Mouse (Mus musculus) MEL (cell line): ENCODE data around the gene Slc2a13. TPM values are rescaled to one million over a fixed set of nuclear protein-coding genes. Genes with fewer than 3 reads are reported as not detected.

ENCODE experiments used
- DNase-seq: peaks from one replicate; pipeline ENCODE4 v3.0.0; 2011; ENCODE audit warnings: low read depth, low spot score
- H3K27ac ChIP-seq: 2 replicates; pipeline ENCODE4 v1.5.1; 2012; ENCODE audit warnings: low read depth, mild to moderate bottlenecking, control low read depth, low read length, moderate library complexity; ENCODE audit not compliant: control insufficient read depth
- H3K27me3 ChIP-seq, 2 experiments: fragments of 150-350 bp in 1 of 2; sonication (generic) in 1 of 2; 2 replicates each; pipeline ENCODE4 v1.6.1; 2012; ENCODE audit warnings: low read length in 2 of 2, mild to moderate bottlenecking in 2 of 2, improper control_type of control experiment in 1 of 2, moderate library complexity in 1 of 2; ENCODE audit not compliant: insufficient read depth in 2 of 2, control insufficient read depth in 1 of 2
- H3K36me3 ChIP-seq, 2 experiments: 2 replicates each; pipeline ENCODE4 v1.6.1; 2012 to 2014; ENCODE audit warnings: low read length in 2 of 2, improper control_type of control experiment in 1 of 2, inconsistent platforms in 1 of 2, mild to moderate bottlenecking in 1 of 2; ENCODE audit not compliant: insufficient read depth in 2 of 2, control insufficient read depth in 1 of 2
- H3K4me1 ChIP-seq, 2 experiments: fragments of 150-350 bp in 1 of 2; sonication (generic) in 1 of 2; 2 replicates each; pipeline ENCODE4 v1.6.1; 2012; ENCODE audit warnings: low read length in 2 of 2, improper control_type of control experiment in 1 of 2, mild to moderate bottlenecking in 1 of 2; ENCODE audit not compliant: insufficient read depth in 2 of 2, control insufficient read depth in 1 of 2
- H3K4me3 ChIP-seq, 2 experiments: fragments of 150-350 bp in 1 of 2; sonication (generic) in 1 of 2; 2 replicates each; pipeline ENCODE4 v1.5.1; 2012; ENCODE audit warnings: low read depth in 2 of 2, low read length in 2 of 2, mild to moderate bottlenecking in 2 of 2, moderate library complexity in 2 of 2, control low read depth in 1 of 2, improper control_type of control experiment in 1 of 2; ENCODE audit not compliant: control insufficient read depth in 1 of 2, insufficient read depth in 1 of 2
- H3K79me2 ChIP-seq: 2 replicates; pipeline ENCODE4 v1.6.1; 2012; ENCODE audit warnings: mild to moderate bottlenecking, low read length, moderate library complexity; ENCODE audit not compliant: control insufficient read depth, poor library complexity, insufficient read depth
- H3K9ac ChIP-seq: 2 replicates; pipeline ENCODE4 v1.6.1; 2012; ENCODE audit warnings: low read depth, mild to moderate bottlenecking, control low read depth, low read length, moderate library complexity; ENCODE audit not compliant: control insufficient read depth, poor library complexity, severe bottlenecking
- H3K9me3 ChIP-seq: fragments of 150-350 bp; sonication (generic); replicated peaks from 2 replicates; pipeline ENCODE4 v1.6.1; 2012; ENCODE audit warnings: mild to moderate bottlenecking, low read length, improper control_type of control experiment, moderate library complexity; ENCODE audit not compliant: insufficient read depth
- CHD1 ChIP-seq: IDR thresholded peaks from 2 replicates; pipeline ENCODE4 v1.6.1; 2012; ENCODE audit warnings: low read depth, mild to moderate bottlenecking, inconsistent platforms, low read length, improper control_type of control experiment
- CHD2 ChIP-seq: IDR thresholded peaks from 2 replicates; pipeline ENCODE4 v1.6.1; 2011; ENCODE audit warnings: low read length, improper control_type of control experiment
- E2F4 ChIP-seq: IDR thresholded peaks from 2 replicates; pipeline ENCODE4 v1.6.1; 2011; ENCODE audit warnings: low read depth, low read length, improper control_type of control experiment, borderline replicate concordance
- GABPA ChIP-seq: IDR thresholded peaks from 2 replicates; pipeline ENCODE4 v1.6.1; 2012; ENCODE audit warnings: low read depth, mild to moderate bottlenecking, inconsistent platforms, low read length, improper control_type of control experiment, moderate library complexity
- GATA1 ChIP-seq: IDR thresholded peaks from 2 replicates; pipeline ENCODE4 v1.6.1; 2011; ENCODE audit warnings: low read depth, low read length, improper control_type of control experiment
- MAFK ChIP-seq: IDR thresholded peaks from 2 replicates; pipeline ENCODE4 v1.6.1; 2011; ENCODE audit warnings: low read depth, mild to moderate bottlenecking, low read length, improper control_type of control experiment, borderline replicate concordance
- MAZ ChIP-seq: IDR thresholded peaks from 2 replicates; pipeline ENCODE4 v1.6.1; 2012; ENCODE audit warnings: low read depth, mild to moderate bottlenecking, inconsistent platforms, low read length, improper control_type of control experiment
- MYB ChIP-seq: IDR thresholded peaks from 2 replicates; pipeline ENCODE4 v1.6.1; 2011; ENCODE audit warnings: mild to moderate bottlenecking, low read depth, low read length, improper control_type of control experiment
- MYC ChIP-seq: IDR thresholded peaks from 2 replicates; pipeline ENCODE4 v1.6.1; 2011; ENCODE audit warnings: low read depth, mild to moderate bottlenecking, low read length, improper control_type of control experiment, moderate library complexity
- NELFE ChIP-seq: IDR thresholded peaks from 2 replicates; pipeline ENCODE4 v1.6.1; 2011; ENCODE audit warnings: low read depth, low read length, improper control_type of control experiment
- RAD21 ChIP-seq: IDR thresholded peaks from 2 replicates; pipeline ENCODE4 v1.6.1; 2011; ENCODE audit warnings: mild to moderate bottlenecking, low read depth, low read length, improper control_type of control experiment
- RCOR1 ChIP-seq: IDR thresholded peaks from 2 replicates; pipeline ENCODE4 v1.6.1; 2012; ENCODE audit warnings: low read depth, mild to moderate bottlenecking, inconsistent platforms, low read length, improper control_type of control experiment
- SIN3A ChIP-seq: IDR thresholded peaks from 2 replicates; pipeline ENCODE4 v1.6.1; 2012; ENCODE audit warnings: low read length, improper control_type of control experiment, inconsistent platforms
- TAL1 ChIP-seq: IDR thresholded peaks from 2 replicates; pipeline ENCODE4 v1.6.1; 2012; ENCODE audit warnings: mild to moderate bottlenecking, inconsistent platforms, low read length, moderate library complexity, mixed read lengths
- UBTF ChIP-seq: IDR thresholded peaks from 2 replicates; pipeline ENCODE4 v1.6.1; 2012; ENCODE audit warnings: low read depth, mild to moderate bottlenecking, inconsistent platforms, low read length, improper control_type of control experiment, moderate library complexity, borderline replicate concordance; ENCODE audit not compliant: insufficient read depth
- ZNF384 ChIP-seq: IDR thresholded peaks from 2 replicates; pipeline ENCODE4 v1.6.1; 2012; ENCODE audit warnings: low read depth, mild to moderate bottlenecking, inconsistent platforms, low read length, improper control_type of control experiment
- polyA plus RNA-seq, 2 experiments: library from polyadenylated mRNA; stranded (reverse) in 1 of 2; unstranded in 1 of 2; fragments of >175 nt in 1 of 2; fragments of >200 nt in 1 of 2; gene quantifications; 2 replicates each; pipeline versions ENCODE4 v1.2.1 to v1.2.4; 2012; ENCODE audit warnings: low replicate concordance in 2 of 2, low read depth in 1 of 2; ENCODE audit not compliant: insufficient read length in 2 of 2, insufficient read depth in 1 of 2, missing spikeins in 1 of 2
- total RNA-seq: library from RNA; depleted of rRNA; stranded (reverse); fragments of 300-350 nt; gene quantifications from 2 replicates; pipeline ENCODE4 v1.2.3, GENCODE M21; 2012

The Slc2a13 gene
- total and polyA plus RNA-seq, 3 experiments: not detected

DNA sequence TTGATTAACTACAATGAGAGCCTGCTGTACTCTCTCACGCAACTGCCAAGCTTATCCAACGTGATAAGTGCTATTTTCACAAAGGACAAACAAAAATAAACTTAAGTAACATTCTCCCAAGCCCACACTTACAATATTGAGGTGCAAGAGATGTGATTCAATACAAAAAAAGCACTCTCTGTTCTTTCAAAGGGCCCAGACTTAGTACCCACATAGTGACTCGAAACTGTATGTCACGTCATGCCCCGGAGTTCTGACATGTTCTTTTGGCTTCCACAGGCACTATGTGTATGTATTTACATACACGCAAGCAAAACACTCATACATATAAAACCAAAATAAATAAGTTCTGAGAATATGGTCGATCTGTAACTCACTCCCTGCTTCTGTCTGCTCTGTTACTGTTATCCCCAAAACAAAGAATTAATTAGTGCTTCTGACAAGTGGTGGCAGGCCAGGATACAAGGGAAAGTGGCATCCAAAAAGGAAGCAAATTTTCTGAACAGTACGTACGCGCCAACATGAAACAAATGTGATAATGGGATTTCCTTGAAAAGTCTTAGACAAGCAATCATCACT, 109.1 kb downstream of the Slc2a13 start:
- TF ChIP-seq MAFK (no peak), E2F4 (no peak), RAD21 (no peak), ZNF384 (no peak), CHD1 (no peak), MAZ (no peak), CHD2 (no peak), MYB (no peak), NELFE (no peak)
- TF ChIP-seq, all 39 proteins: peak for 0
- H3K4me3 ChIP-seq: no peak overlapping the region
- H3K9me3 ChIP-seq: no peaks in the 10 kb centered on the region
- H3K79me2 ChIP-seq: no peaks in the 10 kb centered on the region
- H3K36me3 ChIP-seq: no peaks in the 10 kb centered on the region
- no peak overlapping the region for H3K27ac ChIP-seq
- DNase-seq: no peak
- H3K9ac ChIP-seq: no peak overlapping the region
- no peaks in the 10 kb centered on the region for H3K27me3 ChIP-seq
- H3K4me1 ChIP-seq: no peaks in the 10 kb centered on the region

DNA sequence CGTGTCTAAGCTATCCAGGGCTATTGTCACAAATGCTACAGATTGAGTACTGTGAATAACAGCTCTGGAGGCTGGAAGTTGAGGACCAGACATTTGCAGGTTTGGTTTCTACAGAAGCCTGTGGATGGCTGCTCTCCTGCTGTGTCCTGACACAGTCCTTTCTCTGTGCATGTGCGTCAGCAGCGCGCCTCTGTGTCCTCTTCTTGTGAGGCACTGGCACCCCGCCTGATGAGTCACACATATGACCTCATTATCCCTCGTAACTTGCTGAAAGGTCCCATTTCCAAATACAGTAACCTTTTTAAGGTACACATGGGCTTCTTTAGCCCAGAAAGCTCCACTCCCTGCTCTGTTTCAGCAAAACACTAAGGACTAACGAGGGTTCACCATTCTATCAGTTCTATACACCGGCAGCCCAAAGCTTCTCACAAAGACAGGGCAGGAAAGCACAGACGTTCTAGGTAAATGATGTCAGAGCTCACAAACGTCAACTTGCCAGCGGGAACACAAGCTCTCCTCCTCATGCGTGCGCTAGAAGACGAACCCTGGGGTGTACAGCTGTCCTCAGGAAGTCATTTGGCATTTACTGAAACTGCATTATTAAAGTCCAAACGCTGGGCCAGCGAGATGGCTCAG, 109.9 kb downstream of the Slc2a13 start:
- Histone ChIP-seq H3K27me3 (no peaks in the 10 kb centered on the region), H3K9me3 (no peaks in the 10 kb centered on the region), H3K27ac (no peak overlapping the region), H3K9ac (no peak overlapping the region), H3K4me3 (no peak overlapping the region), H3K79me2 (no peaks in the 10 kb centered on the region), H3K4me1 (no peaks in the 10 kb centered on the region), H3K36me3 (no peaks in the 10 kb centered on the region)
- no peak for TF ChIP-seq GATA1
- TF ChIP-seq UBTF: no peak
- TF ChIP-seq TAL1: no peak
- TF ChIP-seq MYC: no peak
- DNase-seq: no peak

DNA sequence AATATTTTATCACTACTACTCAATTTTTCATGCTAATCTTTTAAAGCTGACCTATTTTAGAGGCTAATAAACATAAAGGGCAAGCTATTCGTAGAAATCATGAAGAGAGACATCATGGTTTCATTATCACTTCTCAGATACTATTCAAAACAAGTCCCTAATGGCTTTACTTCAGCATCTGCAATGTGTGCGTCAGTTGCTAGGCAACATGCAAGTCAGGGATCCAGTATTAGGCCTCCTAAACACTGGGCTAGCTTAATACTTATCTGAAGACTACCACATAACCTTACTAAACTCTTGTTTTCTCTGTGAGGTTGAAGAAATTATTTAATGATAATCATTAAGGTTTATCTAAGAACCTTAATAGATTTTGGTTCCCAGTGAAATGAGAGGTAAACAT, 111.1 kb downstream of the Slc2a13 start:
- Histone ChIP-seq H3K9me3 (no peaks in the 10 kb centered on the region), H3K9ac (no peak overlapping the region), H3K27me3 (no peaks in the 10 kb centered on the region), H3K4me3 (no peak overlapping the region), H3K79me2 (no peaks in the 10 kb centered on the region), H3K4me1 (no peaks in the 10 kb centered on the region), H3K36me3 (no peaks in the 10 kb centered on the region), H3K27ac (no peak overlapping the region)
- TF ChIP-seq GABPA (no peak), MAFK (no peak), CHD1 (no peak), SIN3A (no peak), RCOR1 (no peak), MYC (no peak)
- DNase-seq: no peak
